Mouse (Mus musculus) embryo, embryonic 10 days (tissue): ENCODE data around the gene Maml1.

Experiments
- DNase-seq: peaks from one replicate; pipeline ENCODE4 v3.0.0-alpha.2; 2015; ENCODE audit warnings: low spot score

Gene Maml1

GRCm38 (mm10) chr11:50219833-50220232, 72.3 kb downstream of the Maml1 start:
- no peak for DNase-seq

DNA sequence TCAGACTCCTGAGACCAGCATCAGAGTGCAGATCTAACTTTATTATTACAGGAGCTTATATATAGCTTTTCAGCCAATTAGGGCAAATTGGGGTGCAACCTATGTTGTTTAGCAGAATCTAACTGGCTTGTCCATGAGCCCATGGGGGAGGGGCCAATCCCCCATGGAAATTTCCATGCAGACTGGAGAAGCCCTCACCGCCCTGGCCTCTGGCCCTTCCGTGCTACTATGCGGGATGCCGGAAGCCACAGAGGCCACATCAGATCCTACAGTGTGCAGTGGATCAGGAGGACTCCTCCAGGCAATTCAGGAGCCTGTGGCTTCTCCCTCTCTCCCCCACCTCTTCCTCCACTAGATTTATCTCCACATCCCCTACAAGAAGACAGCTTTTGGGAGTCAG, 74.3 kb downstream of the Maml1 start:
- DNase-seq: no peak

- no peak for DNase-seq
These were observed 75.3 kb downstream of the Maml1 start for GRCm38 (mm10) chr11:50216724-50217366.

GRCm38 (mm10) chr11:50215633-50216032, 76.5 kb downstream of the Maml1 start:
- no peak for DNase-seq

GRCm38 (mm10) chr11:50214631-50215030, 77.5 kb downstream of the Maml1 start:
- DNase-seq: no peak

- no peak for DNase-seq
These were observed 79.0 kb downstream of the Maml1 start for GRCm38 (mm10) chr11:50212848-50213758.

- DNase-seq: no peak
These were observed 79.9 kb downstream of the Maml1 start for GRCm38 (mm10) chr11:50212060-50212739.

DNA sequence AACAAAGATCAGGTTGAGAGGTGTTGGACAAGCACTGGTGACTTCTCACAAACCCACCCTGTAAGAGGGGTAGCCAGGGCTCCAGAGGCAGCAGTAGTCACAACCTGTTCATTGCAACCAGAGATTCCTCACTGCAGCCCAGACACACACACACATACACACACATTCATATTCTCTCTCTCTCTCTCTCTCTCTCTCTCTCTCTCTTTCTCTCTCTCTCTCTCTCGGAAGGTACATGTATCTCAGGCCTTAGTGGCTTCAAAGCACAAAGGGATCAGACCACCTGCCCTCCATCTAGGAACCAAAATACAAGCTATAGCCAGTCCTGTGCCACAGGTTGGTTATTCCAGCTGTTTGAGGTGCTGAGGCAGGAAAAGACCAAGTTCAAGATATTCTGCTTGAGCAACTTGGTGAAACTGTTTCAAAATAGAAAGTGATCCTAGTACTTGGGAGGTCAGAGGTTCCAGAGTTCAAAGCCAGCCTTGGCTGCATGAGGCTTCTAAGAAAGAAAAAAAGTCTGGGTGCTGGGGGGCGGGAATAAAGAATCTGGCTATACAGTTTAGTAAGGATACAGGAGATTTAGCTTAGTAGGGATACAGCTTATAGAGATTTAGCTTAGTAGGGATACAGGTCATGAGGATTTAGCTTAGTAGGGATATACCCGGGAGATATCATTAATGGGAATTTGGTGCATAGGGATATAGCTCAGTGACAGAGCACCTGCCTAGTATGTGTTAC, 80.6 kb downstream of the Maml1 start:
- DNase-seq: no peak

DNA sequence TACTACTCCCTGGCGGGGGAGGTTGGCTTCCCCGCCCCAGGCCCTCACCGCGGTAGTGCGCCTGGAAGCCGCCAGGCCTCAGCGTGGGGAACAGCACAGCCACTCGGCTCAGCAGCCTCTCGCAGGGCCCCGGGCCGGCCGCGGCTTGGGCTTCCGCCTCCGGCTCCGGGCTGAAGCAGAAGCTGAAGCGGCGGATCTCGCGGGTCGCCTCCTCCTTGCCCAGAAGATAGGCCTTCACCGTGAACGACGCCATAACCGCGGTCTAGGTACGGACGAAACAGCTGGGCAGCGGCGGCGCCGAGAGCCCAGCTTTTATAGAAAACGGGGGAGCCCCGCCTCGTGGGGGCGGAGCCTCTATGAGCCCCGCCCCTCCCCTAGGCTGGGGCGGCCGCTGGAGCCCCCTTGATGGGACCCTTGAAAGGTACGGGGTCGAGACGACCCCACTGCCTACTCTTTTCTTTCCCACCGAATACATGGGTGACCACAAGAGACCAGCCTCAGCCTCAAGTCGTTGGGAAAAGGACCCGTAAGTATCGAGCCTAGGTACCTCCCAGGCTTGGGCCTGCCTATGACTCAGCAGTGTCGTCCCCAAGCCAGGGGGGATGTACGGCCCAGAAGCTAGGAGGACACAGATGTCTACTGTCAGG, 81.5 kb downstream of the Maml1 start, which contains the start of the genes Sqstm1 and Mgat4b:
Gene Sqstm1 (minus strand): TSS at position 323 of the 647 bp plus-strand sequence.
Gene Mgat4b (plus strand): TSS at position 386 of the 647 bp plus-strand sequence.
- DNase-seq: peak; percentile 76

GRCm38 (mm10) chr11:50210101-50210504, 82.0 kb downstream of the Maml1 start:
- DNase-seq: peak; percentile 90

DNA sequence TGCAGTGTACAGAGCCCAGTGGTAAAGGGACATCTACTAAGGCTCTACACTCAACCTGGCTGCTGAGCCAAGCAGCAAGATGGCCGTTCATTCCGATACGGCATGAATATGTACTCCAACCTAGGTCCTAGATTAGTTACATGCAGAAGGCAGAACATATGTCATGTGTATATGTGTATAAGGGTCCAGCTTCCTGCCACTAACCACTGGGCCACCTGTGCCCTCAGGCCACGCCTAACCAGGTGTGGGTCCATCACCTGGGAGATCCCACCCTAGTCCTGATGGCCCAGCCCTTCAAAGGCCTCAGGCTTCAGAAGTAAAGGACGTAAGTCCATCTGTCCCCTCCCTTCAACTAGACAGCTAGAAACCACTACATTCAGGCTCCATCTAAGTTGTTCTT, 84.1 kb downstream of the Maml1 start:
- DNase-seq: no peak

GRCm38 (mm10) chr11:50207344-50207743, 84.8 kb downstream of the Maml1 start:
- DNase-seq: no peak

DNA sequence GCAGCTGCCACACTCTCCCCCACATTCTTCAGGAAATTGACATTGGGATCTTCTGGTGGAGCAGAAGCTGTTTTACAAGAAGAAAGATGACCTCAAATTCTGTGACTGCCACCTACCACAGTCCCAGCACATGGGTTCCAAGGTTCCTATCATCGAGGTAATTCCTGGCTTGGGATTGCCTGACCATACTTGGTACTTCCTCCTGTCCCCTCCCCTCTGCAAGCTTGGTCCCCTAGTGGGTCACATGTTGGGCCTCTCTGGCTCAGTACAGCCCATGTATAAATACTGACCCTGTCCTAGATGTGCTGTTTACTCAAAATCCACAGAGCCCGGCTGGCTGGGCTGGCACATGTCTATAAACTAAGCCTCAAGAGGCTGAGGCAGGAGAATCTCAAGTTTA, 86.1 kb downstream of the Maml1 start:
- DNase-seq: no peak
